Mouse (Mus musculus): ENCODE results near the gene Thyn1. TPM values are rescaled to one million over a fixed set of nuclear protein-coding genes. Genes with fewer than 3 reads are reported as not detected.
A peak's percentile ranks its signal among the peaks of the same experiment; 100 is the strongest.

Gene Thyn1
- 39.3 and 40.9 TPM in 2 replicates for polyA plus RNA-seq (2015; fragmentation: Nextera tagmentation; extraction: Ambion mirVana)

DNA sequence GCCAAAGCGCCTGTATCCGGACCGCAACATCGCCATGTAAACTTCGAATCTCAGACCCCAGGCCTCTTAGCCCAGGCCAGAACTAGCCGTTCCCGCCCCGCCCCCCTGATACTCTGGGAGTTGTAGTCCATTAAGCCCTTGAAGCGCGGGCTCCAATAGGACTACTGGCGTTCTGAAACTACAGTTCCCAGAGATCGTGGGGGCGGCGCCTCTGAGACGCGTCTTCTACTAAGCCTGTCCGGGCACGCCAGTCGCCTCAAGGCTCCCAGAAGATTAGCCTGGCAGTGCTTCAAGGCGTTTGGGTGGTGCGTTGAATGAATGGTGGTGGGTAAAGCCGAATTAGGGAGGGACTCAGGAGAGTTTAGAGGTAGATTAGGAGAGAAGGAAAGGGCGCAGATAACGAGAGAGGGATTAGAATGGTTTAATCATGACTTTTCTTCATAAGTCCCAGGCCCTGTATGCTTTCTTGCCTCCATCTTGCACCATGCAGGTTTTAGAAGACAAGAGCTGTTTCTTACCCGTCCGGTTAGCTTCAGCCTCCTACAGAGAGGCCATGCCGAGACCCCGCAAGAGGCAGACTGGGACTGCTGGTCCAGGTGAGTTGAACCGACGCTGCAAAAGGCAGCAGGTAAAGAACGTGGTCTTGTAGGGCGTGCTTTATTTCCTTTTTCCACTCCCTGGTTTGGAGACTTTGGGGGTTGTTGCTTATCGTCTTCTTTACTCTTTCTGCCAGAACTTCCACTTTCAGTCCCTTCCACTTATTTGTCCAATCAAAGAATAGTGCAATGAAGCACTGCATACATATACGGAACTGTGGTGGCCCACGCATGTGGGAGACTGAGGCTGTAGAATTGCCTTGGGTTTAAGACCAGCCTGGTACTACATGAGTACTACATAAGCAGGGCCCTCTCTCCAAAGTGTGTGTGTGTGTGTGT is at the start of gene Thyn1, which contains the start of gene Acad8:
Gene Thyn1 (plus strand): TSS at position 250 of the 935 bp plus-strand sequence.
Gene Acad8 (minus strand): TSS at position 106 of the 935 bp plus-strand sequence.
- WGBS (ENCODE audit: insufficient replicate concordance) = under 1% methylated on average over 35 of the region's 35 CpGs
- peaks cover 4% of the 10 kb centered on the region; the same call in 1 of the 2 replicates for H3K36me3 ChIP-seq (ENCODE audit: control insufficient read depth, insufficient read depth)
- H3K9me3 ChIP-seq (replicated peaks; ENCODE audit: control insufficient read depth, low read length) = no peaks in the 10 kb centered on the region

DNA sequence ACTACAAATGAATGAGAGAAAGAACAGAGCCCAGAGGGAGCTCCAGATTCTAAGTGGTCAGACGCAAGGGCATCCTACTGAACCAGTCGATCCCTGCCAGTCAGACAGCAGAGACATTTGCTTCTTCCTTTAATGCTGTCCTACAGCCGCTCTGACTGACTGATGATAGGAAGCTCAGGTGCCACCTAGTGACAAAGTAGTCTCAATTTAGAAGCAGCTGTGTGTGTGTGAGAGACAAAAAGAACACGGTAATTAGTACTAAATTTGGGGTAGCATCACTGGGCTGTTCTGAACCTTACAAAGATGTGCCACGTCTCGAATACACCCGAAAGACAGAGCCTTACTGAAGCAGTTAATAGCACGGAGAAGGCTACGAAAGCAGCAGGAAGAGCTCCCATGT is 21.8 kb upstream of the Thyn1 start:
- peaks cover 6% of the 10 kb centered on the region; the same call in 1 of the 2 replicates for H3K36me3 ChIP-seq (ENCODE audit: control insufficient read depth, insufficient read depth)
- H3K27ac ChIP-seq (ENCODE audit: low read length) = no peak overlapping the region
- H3K9me3 ChIP-seq (replicated peaks; ENCODE audit: control insufficient read depth, low read length) = no peaks in the 10 kb centered on the region
- no peaks in the 10 kb centered on the region for H3K27me3 ChIP-seq (ENCODE audit: control insufficient read depth, insufficient read depth, low read depth, low read length)
- H3K9ac ChIP-seq (ENCODE audit: low read depth, low read length) = no peak overlapping the region
- H3K4me2 ChIP-seq (ENCODE audit: low read depth, low read length) = no peak overlapping the region
- H3K4me1 ChIP-seq (ENCODE audit: control insufficient read depth, low read depth, low read length) = no peaks in the 10 kb centered on the region
- no peak for ATAC-seq (ENCODE audit: low read depth)
- WGBS (ENCODE audit: insufficient replicate concordance) = 72% methylated on average over 9 of the region's 9 CpGs
- H3K4me3 ChIP-seq (ENCODE audit: low read depth, low read length) = no peak overlapping the region

More for the DNA sequence above, at the start of gene Thyn1, which contains the start of gene Acad8:
- Histone ChIP-seq H3K9ac (ENCODE audit: low read depth, low read length) (peak within 1 kb of the TSS; percentile 81), H3K4me1 (ENCODE audit: control insufficient read depth, low read depth, low read length) (peaks cover 19% of the 10 kb centered on the region), H3K4me3 (ENCODE audit: low read depth, low read length) (peak within 1 kb of the TSS; percentile 73), H3K27ac (ENCODE audit: low read length) (peak within 1 kb of the TSS; percentile 34), H3K27me3 (ENCODE audit: control insufficient read depth, insufficient read depth, low read depth, low read length) (no peaks in the 10 kb centered on the region), H3K4me2 (ENCODE audit: low read depth, low read length) (peak within 1 kb of the TSS; percentile 90)
- ATAC-seq (ENCODE audit: low read depth) = peak; percentile 100

DNA sequence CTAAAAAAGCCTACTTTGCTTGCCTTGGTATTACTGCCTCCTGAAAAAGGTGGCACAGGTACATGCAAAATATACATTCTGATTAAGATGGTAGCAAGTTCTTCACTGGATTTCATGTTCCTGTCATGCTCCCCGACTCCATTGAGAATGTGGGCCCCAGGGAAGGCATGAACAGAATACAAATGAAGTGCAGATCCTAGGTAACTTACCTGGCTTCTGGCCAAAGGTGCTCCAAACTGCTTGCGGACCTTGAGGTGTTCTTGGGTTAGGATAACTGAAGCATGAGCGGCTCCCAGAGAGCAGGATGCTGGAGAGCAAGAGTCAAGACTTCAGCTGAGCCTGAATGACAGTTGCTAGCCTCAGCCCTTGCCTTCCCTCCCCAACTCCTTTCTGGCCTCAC is 20.7 kb upstream of the Thyn1 start:
- peaks cover 6% of the 10 kb centered on the region; the same call in 1 of the 2 replicates for H3K36me3 ChIP-seq (ENCODE audit: control insufficient read depth, insufficient read depth)
- 74% methylated on average over 3 of the region's 3 CpGs for WGBS (ENCODE audit: insufficient replicate concordance)
- no peak overlapping the region for H3K4me2 ChIP-seq (ENCODE audit: low read depth, low read length)
- ATAC-seq (ENCODE audit: low read depth) = no peak
- H3K4me3 ChIP-seq (ENCODE audit: low read depth, low read length) = no peak overlapping the region
- H3K9me3 ChIP-seq (replicated peaks; ENCODE audit: control insufficient read depth, low read length) = no peaks in the 10 kb centered on the region
- no peaks in the 10 kb centered on the region for H3K4me1 ChIP-seq (ENCODE audit: control insufficient read depth, low read depth, low read length)
- H3K27me3 ChIP-seq (ENCODE audit: control insufficient read depth, insufficient read depth, low read depth, low read length) = no peaks in the 10 kb centered on the region
- no peak overlapping the region for H3K9ac ChIP-seq (ENCODE audit: low read depth, low read length)
- no peak overlapping the region for H3K27ac ChIP-seq (ENCODE audit: low read length)

DNA sequence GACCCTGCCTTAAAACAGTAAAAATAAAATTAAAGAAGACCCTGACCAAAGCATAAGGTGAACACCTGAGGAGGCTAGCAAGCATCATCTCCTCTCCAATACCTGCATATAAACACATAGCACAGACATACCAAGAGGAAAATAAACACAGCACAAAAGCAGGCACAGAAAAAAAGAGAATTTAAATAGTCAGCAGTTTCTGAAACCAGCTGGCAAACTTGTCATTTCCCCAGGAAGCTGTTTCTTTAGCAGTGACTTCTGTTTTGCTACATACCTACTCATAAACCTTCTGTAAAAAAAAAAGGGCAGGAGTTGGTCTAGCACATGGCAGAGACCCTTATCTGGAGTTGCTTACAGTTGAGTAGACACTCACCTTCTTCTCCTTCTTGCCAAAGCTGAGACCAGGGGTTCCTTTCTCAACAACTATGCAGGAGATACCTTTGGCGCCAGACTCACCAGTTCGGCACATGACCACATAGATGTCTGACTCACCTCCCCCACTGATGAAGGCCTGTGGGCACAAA is 14.4 kb upstream of the Thyn1 start:
- no peak overlapping the region for H3K4me3 ChIP-seq (ENCODE audit: low read depth, low read length)
- no peak overlapping the region for H3K4me2 ChIP-seq (ENCODE audit: low read depth, low read length)
- 61% methylated on average over 2 of the region's 2 CpGs for WGBS (ENCODE audit: insufficient replicate concordance)
- H3K4me1 ChIP-seq (ENCODE audit: control insufficient read depth, low read depth, low read length) = no peaks in the 10 kb centered on the region
- H3K27ac ChIP-seq (ENCODE audit: low read length) = no peak overlapping the region
- ATAC-seq (ENCODE audit: low read depth) = no peak
- H3K36me3 ChIP-seq (ENCODE audit: control insufficient read depth, insufficient read depth) = 0 out of 2 replicates have a peak, but pooled peaks cover 2% of the 10 kb centered on the region
- H3K9me3 ChIP-seq (replicated peaks; ENCODE audit: control insufficient read depth, low read length) = no peaks in the 10 kb centered on the region
- H3K9ac ChIP-seq (ENCODE audit: low read depth, low read length) = no peak overlapping the region
- no peaks in the 10 kb centered on the region for H3K27me3 ChIP-seq (ENCODE audit: control insufficient read depth, insufficient read depth, low read depth, low read length)

DNA sequence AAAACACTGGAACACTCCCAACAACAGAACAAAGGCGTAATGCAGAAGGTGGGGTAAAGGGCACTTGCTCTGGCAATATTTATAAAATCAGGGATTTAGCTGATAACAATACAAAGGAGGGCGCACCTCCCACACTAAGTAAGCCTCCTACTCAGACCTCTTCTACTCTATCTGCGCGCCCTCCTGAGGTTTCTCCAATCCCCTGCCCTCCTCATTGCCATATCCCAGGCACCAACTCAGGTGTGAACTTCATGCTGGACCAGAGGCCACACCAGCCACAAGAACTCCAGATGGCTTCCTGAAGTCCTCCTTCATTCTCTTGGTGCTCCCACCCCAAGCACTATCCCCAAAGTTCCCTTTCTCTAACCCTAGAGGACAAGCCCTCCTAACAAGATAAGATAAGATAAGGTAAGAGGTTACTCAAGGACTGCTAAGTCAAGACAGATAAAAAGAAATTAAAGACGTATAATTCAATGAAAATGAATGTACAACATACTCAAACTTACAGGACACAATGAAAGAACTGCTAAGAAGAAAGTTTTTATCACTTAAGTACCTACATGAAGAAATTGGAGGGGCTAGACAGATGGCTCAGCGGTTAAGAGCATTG is 13.7 kb upstream of the Thyn1 start:
- H3K36me3 ChIP-seq (ENCODE audit: control insufficient read depth, insufficient read depth) = peaks cover 2% of the 10 kb centered on the region; the same call in 1 of the 2 replicates
- no peak overlapping the region for H3K27ac ChIP-seq (ENCODE audit: low read length)
- 76% methylated on average over 6 of the region's 6 CpGs for WGBS (ENCODE audit: insufficient replicate concordance)
- no peak overlapping the region for H3K9ac ChIP-seq (ENCODE audit: low read depth, low read length)
- no peaks in the 10 kb centered on the region for H3K9me3 ChIP-seq (replicated peaks; ENCODE audit: control insufficient read depth, low read length)
- H3K4me2 ChIP-seq (ENCODE audit: low read depth, low read length) = no peak overlapping the region
- no peak for ATAC-seq (ENCODE audit: low read depth)
- no peaks in the 10 kb centered on the region for H3K27me3 ChIP-seq (ENCODE audit: control insufficient read depth, insufficient read depth, low read depth, low read length)
- no peaks in the 10 kb centered on the region for H3K4me1 ChIP-seq (ENCODE audit: control insufficient read depth, low read depth, low read length)
- H3K4me3 ChIP-seq (ENCODE audit: low read depth, low read length) = no peak overlapping the region

DNA sequence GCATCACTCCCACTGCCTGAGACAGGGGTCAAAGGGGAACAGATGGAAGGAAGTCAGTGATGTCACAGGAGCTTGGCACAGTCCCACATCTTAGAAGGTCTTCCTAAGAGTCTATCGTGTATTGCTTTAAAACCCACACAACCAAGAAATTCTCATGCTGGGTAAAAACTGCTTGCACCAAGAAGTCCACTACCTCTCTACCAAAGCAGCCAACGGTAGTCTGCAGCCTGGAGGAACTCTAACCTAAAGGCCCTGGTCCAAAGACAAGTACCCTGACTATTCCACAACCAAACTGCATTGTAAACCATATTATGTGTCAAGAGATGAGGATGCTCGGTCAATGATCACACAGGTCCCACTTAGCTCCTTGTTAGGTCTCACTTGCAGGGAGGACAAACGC is 9.3 kb upstream of the Thyn1 start:
- WGBS (ENCODE audit: insufficient replicate concordance) = 71% methylated on average over 4 of the region's 4 CpGs
- Histone ChIP-seq H3K9ac (ENCODE audit: low read depth, low read length) (no peak overlapping the region), H3K9me3 (replicated peaks; ENCODE audit: control insufficient read depth, low read length) (no peaks in the 10 kb centered on the region), H3K27ac (ENCODE audit: low read length) (no peak overlapping the region), H3K27me3 (ENCODE audit: control insufficient read depth, insufficient read depth, low read depth, low read length) (no peaks in the 10 kb centered on the region), H3K4me3 (ENCODE audit: low read depth, low read length) (no peak overlapping the region), H3K4me1 (ENCODE audit: control insufficient read depth, low read depth, low read length) (no peaks in the 10 kb centered on the region), H3K4me2 (ENCODE audit: low read depth, low read length) (no peak overlapping the region), H3K36me3 (ENCODE audit: control insufficient read depth, insufficient read depth) (no peaks in the 10 kb centered on the region; the same call in 1 of the 2 replicates)
- ATAC-seq (ENCODE audit: low read depth) = no peak

DNA sequence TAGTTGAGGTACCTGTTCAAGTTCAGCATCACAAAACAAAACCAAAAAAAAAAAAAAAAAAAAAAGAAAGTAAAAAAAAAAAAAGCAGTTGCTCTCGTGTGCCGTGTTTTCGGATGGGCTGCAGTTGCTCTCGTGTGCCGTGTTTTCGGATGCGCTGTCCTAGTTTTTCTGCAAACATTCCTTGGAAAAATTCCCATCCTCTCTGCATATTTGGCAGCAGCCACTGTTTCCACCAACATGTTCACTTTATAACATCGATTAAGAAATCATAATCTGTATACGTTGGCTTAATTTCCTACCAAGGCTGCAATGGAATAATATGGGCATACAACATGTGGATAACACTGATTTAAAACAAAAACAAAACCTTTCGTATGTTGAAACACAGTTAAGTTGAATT is 6.4 kb upstream of the Thyn1 start:
- H3K36me3 ChIP-seq (ENCODE audit: control insufficient read depth, insufficient read depth) = no peaks in the 10 kb centered on the region; the same call in 1 of the 2 replicates
- no peak for ATAC-seq (ENCODE audit: low read depth)
- H3K27ac ChIP-seq (ENCODE audit: low read length) = no peak overlapping the region
- H3K9ac ChIP-seq (ENCODE audit: low read depth, low read length) = no peak overlapping the region
- H3K4me3 ChIP-seq (ENCODE audit: low read depth, low read length) = no peak overlapping the region
- H3K4me1 ChIP-seq (ENCODE audit: control insufficient read depth, low read depth, low read length) = peaks cover 1% of the 10 kb centered on the region
- H3K9me3 ChIP-seq (replicated peaks; ENCODE audit: control insufficient read depth, low read length) = no peaks in the 10 kb centered on the region
- H3K27me3 ChIP-seq (ENCODE audit: control insufficient read depth, insufficient read depth, low read depth, low read length) = no peaks in the 10 kb centered on the region
- WGBS (ENCODE audit: insufficient replicate concordance) = 82% methylated on average over 10 of the region's 10 CpGs
- no peak overlapping the region for H3K4me2 ChIP-seq (ENCODE audit: low read depth, low read length)

DNA sequence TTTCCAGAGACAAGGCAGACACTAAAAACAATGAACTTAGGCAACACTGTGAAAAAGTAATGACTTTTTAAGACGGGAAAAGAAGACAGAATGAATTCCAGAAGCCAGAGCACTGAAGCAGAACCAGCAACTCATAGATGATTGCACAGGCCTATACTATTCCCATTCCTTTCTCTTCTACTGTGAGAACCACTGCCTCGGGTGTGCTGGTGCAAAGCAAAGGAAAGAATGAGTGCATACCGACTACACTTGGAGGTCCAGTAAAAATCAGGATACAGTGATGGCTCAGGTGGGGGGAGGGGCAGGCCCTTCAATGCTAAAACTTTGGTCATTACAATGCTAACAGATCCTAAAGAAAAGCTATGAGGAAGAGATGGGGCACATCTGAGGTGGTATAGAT is 5.6 kb upstream of the Thyn1 start:
- H3K4me3 ChIP-seq (ENCODE audit: low read depth, low read length) = no peak overlapping the region
- no peak overlapping the region for H3K4me2 ChIP-seq (ENCODE audit: low read depth, low read length)
- H3K9me3 ChIP-seq (replicated peaks; ENCODE audit: control insufficient read depth, low read length) = no peaks in the 10 kb centered on the region
- H3K27me3 ChIP-seq (ENCODE audit: control insufficient read depth, insufficient read depth, low read depth, low read length) = no peaks in the 10 kb centered on the region
- no peak overlapping the region for H3K9ac ChIP-seq (ENCODE audit: low read depth, low read length)
- 61% methylated on average over 3 of the region's 3 CpGs for WGBS (ENCODE audit: insufficient replicate concordance)
- H3K27ac ChIP-seq (ENCODE audit: low read length) = no peak overlapping the region
- no peak for ATAC-seq (ENCODE audit: low read depth)
- no peaks in the 10 kb centered on the region; the same call in 1 of the 2 replicates for H3K36me3 ChIP-seq (ENCODE audit: control insufficient read depth, insufficient read depth)
- peaks cover 3% of the 10 kb centered on the region for H3K4me1 ChIP-seq (ENCODE audit: control insufficient read depth, low read depth, low read length)
